Mouse (Mus musculus) limb, embryonic 10.5 days (tissue): ENCODE measurements at regions not wholly inside any gene's neighbourhood (a gene's known extent, or its start where the extent isn't known, plus 50 kb on each side); places are given as distances from the start of the nearest gene placed in this dataset.

ENCODE experiments used
- DNase-seq: peaks from one replicate; pipeline ENCODE4 v3.0.0-alpha.2; 2017; ENCODE audit warnings: low spot score
- H3K27ac ChIP-seq: fragments of 300-500 bp; sonication (generic); 2 replicates; pipeline ENCODE4 v1.5.1; 2016; ENCODE audit warnings: mild to moderate bottlenecking
- H3K27me3 ChIP-seq: fragments of 300-500 bp; sonication (generic); 2 replicates; pipeline ENCODE4 v1.6.1; 2016; ENCODE audit warnings: low read depth, mild to moderate bottlenecking; ENCODE audit not compliant: poor library complexity, severe bottlenecking
- H3K36me3 ChIP-seq: fragments of 300-500 bp; sonication (generic); 2 replicates; pipeline ENCODE4 v1.6.1; 2016; ENCODE audit warnings: mild to moderate bottlenecking, moderate library complexity
- H3K4me1 ChIP-seq: fragments of 300-500 bp; sonication (generic); 2 replicates; pipeline ENCODE4 v1.6.1; 2016
- H3K4me3 ChIP-seq: fragments of 300-500 bp; sonication (generic); 2 replicates; pipeline ENCODE4 v1.5.1; 2016; ENCODE audit warnings: mild to moderate bottlenecking, moderate library complexity
- H3K9me3 ChIP-seq: fragments of 300-500 bp; sonication (generic); replicated peaks from 2 replicates; pipeline ENCODE4 v1.6.1; 2016; ENCODE audit warnings: mild to moderate bottlenecking
- WGBS: fragments of 180-500 bp; shearing (Covaris S2); methylation state at CpG from one replicate; pipeline ENCODE4 v1.1.7; 2016; 5-methylcytosine and 5-hydroxymethylcytosine counted together

DNA sequence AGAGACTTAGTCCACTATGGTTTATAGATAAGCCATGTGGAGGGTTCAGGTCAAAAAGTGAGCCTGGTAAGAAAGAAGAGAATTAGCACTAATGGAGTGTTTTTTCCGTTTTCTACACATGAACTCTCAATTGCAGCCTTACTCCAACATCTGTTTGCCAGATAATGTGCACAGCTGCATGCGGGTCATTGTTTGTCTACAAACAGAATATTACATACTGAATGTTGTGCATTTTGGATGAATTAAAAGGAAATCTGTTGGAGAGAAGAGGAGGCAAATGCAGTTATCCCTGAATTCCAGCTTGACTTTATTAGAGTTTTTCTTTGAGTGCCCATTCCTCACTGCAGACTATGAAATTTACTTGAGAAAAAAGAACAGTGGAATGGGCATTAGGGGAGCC lies 269.1 kb upstream of the Dph6 start:
- Histone ChIP-seq H3K27ac (no peak overlapping the region), H3K9me3 (no peaks in the 10 kb centered on the region), H3K36me3 (no peaks in the 10 kb centered on the region), H3K27me3 (peaks cover 5% of the 10 kb centered on the region; the same call in 1 of the 2 replicates), H3K4me3 (no peak overlapping the region), H3K4me1 (peaks cover 18% of the 10 kb centered on the region)
- DNase-seq: no peak
- 64% methylated on average over 2 of the region's 2 CpGs for WGBS

DNA sequence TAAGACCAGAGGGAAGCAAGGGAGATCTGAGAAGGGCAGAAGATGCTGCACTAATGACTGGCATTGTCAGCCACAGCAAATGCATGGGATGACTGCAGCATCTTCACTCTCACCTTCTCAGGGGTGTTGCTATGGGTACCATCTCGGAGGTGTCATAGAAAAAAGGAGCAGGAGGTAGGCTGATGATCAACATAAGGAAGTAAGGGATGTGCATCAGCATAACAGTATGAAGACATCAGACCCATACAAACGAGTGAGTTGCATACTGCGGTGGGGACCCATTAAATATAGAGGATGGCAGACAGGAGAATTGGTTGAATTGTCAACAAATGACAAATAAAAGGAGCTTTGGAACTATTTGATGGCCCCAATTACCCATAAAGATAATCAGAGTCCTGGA lies 280.7 kb upstream of the Dph6 start:
- no peaks in the 10 kb centered on the region for H3K36me3 ChIP-seq
- no peak overlapping the region for H3K27ac ChIP-seq
- H3K9me3 ChIP-seq: no peaks in the 10 kb centered on the region
- no peaks in the 10 kb centered on the region for H3K27me3 ChIP-seq
- WGBS: 69% methylated on average over 3 of the region's 3 CpGs
- DNase-seq: no peak
- H3K4me3 ChIP-seq: no peak overlapping the region
- peaks cover 4% of the 10 kb centered on the region for H3K4me1 ChIP-seq

DNA sequence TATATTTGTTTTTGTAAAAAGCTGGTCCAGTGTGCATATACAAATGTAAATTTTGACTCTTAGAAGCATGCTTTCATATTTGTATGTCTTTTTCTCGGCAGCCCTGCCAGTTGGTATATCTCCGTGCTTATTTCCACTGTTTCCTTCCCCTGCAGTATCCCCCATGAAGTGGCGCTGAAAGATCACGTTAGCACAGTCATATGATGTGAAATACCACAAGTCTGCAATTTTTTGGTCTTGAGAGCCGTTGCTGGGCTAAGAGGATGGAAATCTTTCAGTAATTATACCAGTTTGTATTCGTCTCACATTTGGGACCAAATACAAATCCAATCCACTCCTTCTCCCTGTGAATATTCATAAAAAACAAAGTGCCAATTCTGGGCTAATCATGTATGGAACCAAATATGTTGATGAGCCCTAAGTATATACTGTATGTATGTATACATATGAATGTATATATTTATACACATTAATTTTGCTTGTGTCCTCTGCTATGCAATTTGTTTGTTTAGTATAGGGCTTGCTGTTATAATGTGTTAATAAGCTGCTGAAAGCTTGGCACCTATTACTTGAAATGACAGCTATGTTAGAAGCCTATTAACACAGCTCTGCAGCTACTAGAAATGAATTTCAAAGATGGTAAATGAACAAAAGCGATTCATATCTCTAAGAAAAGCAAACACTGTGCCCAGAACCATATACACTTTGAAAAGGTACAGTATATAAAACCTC lies 283.8 kb upstream of the Dph6 start:
- Histone ChIP-seq H3K4me3 (no peak overlapping the region), H3K27me3 (no peaks in the 10 kb centered on the region), H3K4me1 (peaks cover 4% of the 10 kb centered on the region), H3K27ac (no peak overlapping the region), H3K36me3 (no peaks in the 10 kb centered on the region), H3K9me3 (no peaks in the 10 kb centered on the region)
- 85% methylated on average over 7 of the region's 7 CpGs for WGBS
- DNase-seq: no peak

DNA sequence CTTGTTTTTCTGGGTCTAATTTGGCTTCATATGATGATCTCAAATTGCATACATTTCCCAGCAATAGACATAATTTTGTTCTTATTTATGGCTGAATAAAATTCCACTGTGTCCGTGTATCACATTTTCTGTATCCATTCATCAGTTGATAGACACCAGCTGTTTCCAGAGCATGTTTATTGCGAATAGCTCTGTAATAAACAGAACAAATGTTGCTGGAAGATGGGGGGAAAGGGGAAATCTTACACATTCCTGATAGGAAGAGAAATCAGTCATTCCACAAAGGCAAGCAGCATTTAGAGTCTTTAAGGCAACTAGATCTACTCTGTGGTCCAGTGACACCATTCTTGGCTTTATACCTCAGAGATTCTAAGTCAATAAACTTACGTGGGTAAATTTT lies 311.3 kb upstream of the Dph6 start:
- Histone ChIP-seq H3K36me3 (no peaks in the 10 kb centered on the region), H3K4me1 (no peaks in the 10 kb centered on the region), H3K27ac (no peak overlapping the region), H3K9me3 (no peaks in the 10 kb centered on the region), H3K27me3 (no peaks in the 10 kb centered on the region), H3K4me3 (no peak overlapping the region)
- DNase-seq: no peak
- WGBS: 92% methylated on average over 3 of the region's 3 CpGs

DNA sequence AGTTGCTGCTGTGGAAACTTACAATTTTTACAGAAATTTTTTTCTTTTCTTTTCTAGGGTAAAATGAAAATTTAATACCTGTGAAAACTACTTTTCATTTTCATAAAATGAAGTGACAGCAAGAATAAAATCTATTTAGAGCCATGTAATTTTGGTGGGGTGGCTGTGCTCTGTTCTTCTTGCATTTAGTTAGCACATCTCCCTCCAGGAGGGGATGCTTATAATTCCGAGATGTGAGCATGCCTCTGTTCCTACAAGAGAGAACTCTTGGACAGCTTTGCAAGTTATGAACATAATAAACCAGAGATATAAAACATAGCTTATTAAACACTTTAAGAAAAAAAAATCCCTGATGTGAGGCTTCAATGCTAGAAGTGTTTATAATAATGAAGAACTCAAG lies 313.9 kb upstream of the Dph6 start:
- DNase-seq: no peak
- no peak overlapping the region for H3K4me3 ChIP-seq
- no peaks in the 10 kb centered on the region for H3K4me1 ChIP-seq
- H3K36me3 ChIP-seq: no peaks in the 10 kb centered on the region
- no peaks in the 10 kb centered on the region for H3K27me3 ChIP-seq
- H3K27ac ChIP-seq: no peak overlapping the region
- H3K9me3 ChIP-seq: no peaks in the 10 kb centered on the region
- 78% methylated on average over 1 of the region's 1 CpGs for WGBS

DNA sequence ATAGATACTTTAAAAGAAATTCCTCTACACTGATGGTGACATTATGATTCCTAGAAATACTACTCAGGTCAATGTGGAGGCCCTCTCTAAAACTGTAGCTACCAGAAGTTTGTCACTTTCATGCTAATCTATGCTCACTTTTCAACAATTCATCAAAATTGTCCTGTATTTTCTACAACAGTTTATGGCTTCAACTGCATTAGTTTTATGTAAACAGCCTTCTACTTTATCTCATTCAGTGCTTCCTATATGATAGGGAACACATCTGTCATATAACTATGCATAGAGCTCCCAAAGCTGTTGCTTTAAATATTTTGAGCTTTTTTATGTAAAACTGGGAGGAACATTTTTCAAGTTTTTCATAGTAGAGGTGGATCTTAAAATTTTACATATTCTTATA lies 338.7 kb upstream of the Dph6 start:
- H3K27me3 ChIP-seq: no peaks in the 10 kb centered on the region
- H3K36me3 ChIP-seq: no peaks in the 10 kb centered on the region
- H3K4me1 ChIP-seq: peaks cover 5% of the 10 kb centered on the region
- no peaks in the 10 kb centered on the region for H3K9me3 ChIP-seq
- H3K27ac ChIP-seq: no peak overlapping the region
- no peak for DNase-seq
- no peak overlapping the region for H3K4me3 ChIP-seq

DNA sequence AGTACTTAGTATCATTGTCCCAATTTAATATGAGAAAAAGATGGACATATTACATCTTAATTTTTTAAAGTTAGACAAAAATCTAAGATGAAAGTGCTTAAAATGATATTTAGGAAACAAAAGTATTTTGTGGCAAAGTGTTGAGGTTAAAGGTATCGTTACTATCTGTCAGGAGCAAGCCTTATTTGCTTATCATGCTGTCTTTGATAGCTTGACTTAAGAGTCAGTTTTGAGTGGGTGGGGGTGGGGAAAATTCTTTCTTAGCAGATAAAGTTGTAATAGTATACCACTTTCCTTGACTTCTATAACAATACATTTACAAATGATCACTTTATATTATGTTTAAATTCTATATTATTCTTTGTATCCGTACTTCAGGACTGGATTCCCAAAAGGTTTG lies 339.1 kb upstream of the Dph6 start:
- no peak for DNase-seq
- H3K27me3 ChIP-seq: no peaks in the 10 kb centered on the region
- H3K36me3 ChIP-seq: no peaks in the 10 kb centered on the region
- H3K9me3 ChIP-seq: no peaks in the 10 kb centered on the region
- H3K4me3 ChIP-seq: no peak overlapping the region
- no peak overlapping the region for H3K27ac ChIP-seq
- 89% methylated on average over 2 of the region's 2 CpGs for WGBS
- peaks cover 5% of the 10 kb centered on the region for H3K4me1 ChIP-seq

DNA sequence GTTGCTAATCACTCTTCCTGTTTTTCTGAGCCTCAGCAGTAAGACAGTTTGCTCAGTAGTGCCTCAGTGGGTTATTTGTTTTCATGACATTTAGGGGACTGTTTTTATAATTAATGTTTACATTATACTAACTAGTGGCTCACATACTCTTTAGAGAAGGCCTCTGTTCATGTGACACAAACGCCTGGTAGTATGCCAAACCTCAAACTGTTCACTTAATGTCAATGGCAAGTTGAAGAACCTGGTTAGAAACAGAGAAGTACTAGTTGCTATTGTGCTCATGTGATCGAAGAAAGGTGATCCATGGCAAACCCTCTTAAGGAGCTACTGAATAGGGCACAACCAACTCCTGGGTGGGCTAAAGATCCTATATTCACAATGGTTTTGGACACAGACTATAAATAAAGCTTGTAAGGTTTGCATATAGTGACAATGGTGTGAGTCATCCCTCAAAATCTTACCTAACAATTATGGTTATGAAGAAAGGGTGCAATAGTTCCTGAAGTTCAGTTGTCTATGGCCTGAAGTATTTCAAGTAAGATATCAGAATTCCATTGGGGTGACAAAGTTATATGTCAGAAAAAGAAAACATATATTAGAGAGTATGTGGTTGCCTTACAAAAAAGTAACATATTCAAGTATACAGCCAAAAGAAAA lies 340.1 kb upstream of the Dph6 start:
- DNase-seq: no peak
- H3K27me3 ChIP-seq: no peaks in the 10 kb centered on the region
- H3K4me1 ChIP-seq: peaks cover 5% of the 10 kb centered on the region
- H3K4me3 ChIP-seq: no peak overlapping the region
- H3K9me3 ChIP-seq: no peaks in the 10 kb centered on the region
- H3K27ac ChIP-seq: no peak overlapping the region
- WGBS: 84% methylated on average over 2 of the region's 2 CpGs
- no peaks in the 10 kb centered on the region for H3K36me3 ChIP-seq

DNA sequence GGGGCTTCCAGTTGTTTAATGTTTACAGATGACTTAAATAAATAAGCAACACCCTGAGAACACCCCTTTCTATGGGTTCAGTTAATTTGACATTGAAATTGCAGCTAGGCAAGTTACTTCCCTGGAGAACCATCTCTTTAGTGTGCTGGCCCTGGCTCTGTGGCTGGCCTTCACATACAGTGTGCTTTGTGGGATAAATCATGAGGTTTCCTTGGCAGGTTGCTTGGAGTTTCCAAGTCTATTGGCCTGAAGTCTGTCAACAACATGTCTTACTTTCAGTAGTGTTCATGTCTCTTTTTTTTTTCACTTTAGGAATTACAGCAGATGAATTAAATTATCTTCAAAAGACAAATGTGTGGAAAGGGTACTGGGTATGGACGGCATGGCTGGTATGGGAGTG lies 359.2 kb upstream of the Dph6 start:
- Histone ChIP-seq H3K4me1 (no peaks in the 10 kb centered on the region), H3K27ac (no peak overlapping the region), H3K27me3 (no peaks in the 10 kb centered on the region), H3K4me3 (no peak overlapping the region), H3K9me3 (no peaks in the 10 kb centered on the region), H3K36me3 (no peaks in the 10 kb centered on the region)
- 87% methylated on average over 1 of the region's 1 CpGs for WGBS
- DNase-seq: no peak

DNA sequence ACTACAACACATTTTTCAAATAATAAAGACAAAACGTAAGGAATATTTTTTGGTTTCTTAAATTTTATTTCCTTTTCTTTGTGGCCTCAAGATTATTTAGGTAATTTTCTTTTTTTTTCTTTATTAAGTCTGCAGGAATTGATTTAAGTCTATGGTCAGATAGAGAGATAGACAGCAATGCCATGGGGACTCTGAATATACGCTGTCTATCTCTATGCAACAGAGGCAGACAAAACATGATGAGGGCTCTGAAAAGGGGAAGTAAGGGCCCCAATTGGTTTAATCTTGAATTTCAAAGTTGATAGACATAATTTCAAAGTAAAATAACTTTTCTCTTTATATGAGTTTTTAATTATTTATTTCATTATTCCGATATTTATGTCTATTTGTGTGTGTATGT lies 372.0 kb upstream of the Dph6 start:
- H3K36me3 ChIP-seq: no peaks in the 10 kb centered on the region
- H3K4me3 ChIP-seq: no peak overlapping the region
- 92% methylated on average over 3 of the region's 3 CpGs for WGBS
- H3K27me3 ChIP-seq: no peaks in the 10 kb centered on the region
- no peaks in the 10 kb centered on the region for H3K4me1 ChIP-seq
- no peak overlapping the region for H3K27ac ChIP-seq
- DNase-seq: no peak
- H3K9me3 ChIP-seq: no peaks in the 10 kb centered on the region

DNA sequence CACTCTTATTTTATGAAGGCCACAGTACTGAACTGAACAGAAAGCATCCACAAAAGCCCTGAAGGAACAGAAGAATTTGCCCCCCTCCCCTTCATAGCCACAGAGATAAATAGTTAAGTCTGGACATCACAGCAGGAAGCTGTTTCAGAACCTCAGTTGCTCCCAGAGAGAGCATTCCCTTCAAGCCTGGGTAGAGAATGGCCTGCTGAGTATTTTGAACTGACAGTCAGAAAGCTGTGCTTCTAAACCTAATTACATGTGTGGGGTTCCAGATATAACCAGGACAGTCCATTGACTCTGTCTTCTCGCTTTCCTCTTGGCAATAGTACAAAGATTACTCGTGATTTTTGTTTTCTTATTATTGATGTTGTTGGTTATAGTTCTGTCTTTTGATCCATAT lies 376.4 kb upstream of the Dph6 start:
- no peaks in the 10 kb centered on the region for H3K4me1 ChIP-seq
- no peaks in the 10 kb centered on the region for H3K27me3 ChIP-seq
- DNase-seq: no peak
- 83% methylated on average over 2 of the region's 2 CpGs for WGBS
- no peak overlapping the region for H3K4me3 ChIP-seq
- H3K27ac ChIP-seq: no peak overlapping the region
- H3K9me3 ChIP-seq: no peaks in the 10 kb centered on the region
- no peaks in the 10 kb centered on the region for H3K36me3 ChIP-seq

DNA sequence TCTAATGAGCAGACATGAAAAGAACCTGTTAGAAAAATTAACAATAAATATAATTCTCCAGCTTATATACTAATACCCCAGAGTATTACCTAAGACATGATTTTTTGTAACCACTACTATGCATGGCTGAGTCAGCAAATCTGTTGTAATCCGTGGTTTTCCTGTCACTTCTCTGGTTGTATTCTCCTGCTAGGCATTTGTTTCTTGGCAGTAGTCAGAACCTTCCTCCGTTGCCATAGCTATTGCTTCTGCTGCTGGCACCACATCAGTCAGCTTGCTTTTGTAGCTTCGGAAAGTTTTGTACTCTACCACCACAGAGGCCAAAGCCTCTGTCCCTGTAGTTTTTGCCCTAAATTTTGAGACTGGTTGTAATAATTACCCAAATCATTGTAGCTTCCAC lies 381.4 kb upstream of the Dph6 start:
- WGBS: 89% methylated on average over 3 of the region's 3 CpGs
- no peaks in the 10 kb centered on the region for H3K27me3 ChIP-seq
- 0 out of 2 replicates have a peak, but pooled peaks cover 4% of the 10 kb centered on the region for H3K4me1 ChIP-seq
- no peak overlapping the region for H3K27ac ChIP-seq
- H3K4me3 ChIP-seq: no peak overlapping the region
- no peak for DNase-seq
- no peaks in the 10 kb centered on the region for H3K36me3 ChIP-seq
- no peaks in the 10 kb centered on the region for H3K9me3 ChIP-seq

DNA sequence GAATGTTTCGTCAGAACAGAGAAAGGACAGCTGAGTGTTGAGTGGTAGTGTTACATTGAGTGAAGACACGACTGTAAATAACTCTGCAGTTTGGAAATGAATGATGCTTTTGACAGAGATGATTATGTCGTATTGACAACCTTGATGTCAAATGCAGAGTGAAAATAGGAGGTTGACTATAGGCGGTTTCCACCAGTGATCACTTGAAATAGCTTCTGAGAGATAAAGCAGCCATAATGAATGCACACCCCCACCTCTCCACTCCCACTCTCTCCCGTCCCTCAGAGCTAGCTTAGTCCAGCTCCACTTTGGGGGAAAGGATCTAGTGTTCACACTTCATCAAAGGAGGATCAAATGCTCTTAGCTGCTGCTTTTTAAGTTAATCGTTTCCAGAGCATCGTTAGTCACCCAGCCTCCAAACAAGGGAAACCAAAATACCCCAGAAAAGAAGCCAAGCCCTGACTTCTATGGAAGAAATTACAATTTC lies 387.6 kb upstream of the Dph6 start:
- WGBS: 38% methylated on average over 7 of the region's 7 CpGs

More for the DNA sequence above, 387.6 kb upstream of the Dph6 start:
- no peaks in the 10 kb centered on the region for H3K27me3 ChIP-seq
- no peak for DNase-seq
- H3K36me3 ChIP-seq: no peaks in the 10 kb centered on the region
- H3K4me1 ChIP-seq: peaks cover 20% of the 10 kb centered on the region
- no peak overlapping the region for H3K27ac ChIP-seq
- no peaks in the 10 kb centered on the region for H3K9me3 ChIP-seq
- H3K4me3 ChIP-seq: no peak overlapping the region
